Mouse (Mus musculus) spleen, postnatal 10 days (tissue): ENCODE measurements around the gene Mpl.
A peak's percentile ranks its signal among the peaks of the same experiment; 100 is the strongest.

Source experiments
- DNase-seq, 2 experiments: peaks; one replicate each; pipeline ENCODE4 v3.0.0; 2021 to 2022; ENCODE audit warnings: low spot score in 2 of 2

The Mpl gene

DNA sequence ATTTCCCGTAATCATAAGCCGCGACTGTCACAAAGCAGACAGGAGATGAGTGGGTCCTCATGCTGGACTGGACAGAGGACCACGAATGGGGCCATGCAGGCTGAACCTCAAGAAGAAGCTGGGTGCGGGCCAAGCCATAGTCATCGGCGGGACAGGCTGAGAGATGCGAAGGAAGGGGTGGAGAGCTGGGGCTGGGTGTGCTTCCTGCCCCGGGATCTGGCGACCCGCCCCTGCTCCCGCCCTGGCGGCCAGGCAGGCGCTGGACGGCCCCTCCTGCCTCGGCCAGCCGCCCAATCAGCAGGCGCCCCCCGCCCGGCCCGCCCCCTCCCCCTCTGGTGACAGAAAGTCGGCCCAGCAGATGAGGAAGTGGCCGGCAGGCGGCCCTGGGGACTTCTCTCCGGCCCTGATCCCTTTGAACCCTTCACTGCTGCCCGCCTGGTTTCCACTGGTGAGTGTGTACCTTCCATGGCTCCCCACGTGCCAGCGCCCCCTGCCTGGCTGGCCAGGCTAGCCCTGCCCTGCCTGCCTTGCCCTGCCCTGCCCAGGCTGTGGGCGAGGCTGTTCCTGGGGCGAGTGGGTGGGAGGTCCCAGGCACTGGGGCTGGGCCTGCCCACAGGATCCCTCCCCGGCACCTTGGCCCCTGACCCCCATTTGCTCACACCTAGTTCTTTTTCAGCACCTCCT, 29.4 kb downstream of the Mpl start, which contains the start of gene Elovl1:
TSS of gene Elovl1 (plus strand) at position 326 of the 684 bp plus-strand sequence.
- DNase-seq: peak; percentile 80 to 86

DNA sequence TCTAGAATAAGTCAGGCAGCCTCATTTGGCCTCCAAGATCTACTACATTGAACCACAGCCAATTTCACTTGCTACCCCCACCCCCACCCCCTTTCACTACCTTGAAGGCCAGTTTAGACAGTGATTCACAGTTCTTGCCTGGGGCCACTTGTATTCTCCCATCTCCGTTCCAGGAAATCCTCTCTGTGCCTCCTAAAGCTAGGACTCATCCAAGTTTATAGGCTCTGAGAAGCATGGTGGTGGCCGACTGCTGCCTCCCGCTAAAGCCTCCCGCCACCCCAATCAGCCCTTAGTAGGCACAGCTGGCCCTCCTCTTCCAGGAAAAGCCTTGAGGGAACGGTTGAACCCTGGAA, 29.9 kb downstream of the Mpl start:
- no peak for DNase-seq

DNA sequence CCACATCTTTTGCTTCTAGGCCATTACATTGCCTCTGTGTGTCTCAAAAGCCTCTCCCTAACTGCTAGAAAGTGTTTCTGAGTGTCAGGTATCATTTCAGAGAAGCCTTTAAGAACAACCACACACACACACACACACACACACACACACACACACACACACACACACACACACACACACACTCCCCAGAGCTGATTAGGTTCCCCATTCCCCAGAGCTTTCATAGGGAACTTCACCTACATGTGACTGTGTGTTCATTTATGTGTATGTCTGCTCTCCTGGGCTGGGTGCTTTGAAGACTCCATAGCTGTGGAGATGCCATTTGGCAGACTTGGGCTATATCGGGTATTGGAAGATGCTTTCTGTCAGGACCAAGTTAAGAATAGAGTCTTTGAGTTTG, 31.9 kb downstream of the Mpl start:
- DNase-seq: no peak

DNA sequence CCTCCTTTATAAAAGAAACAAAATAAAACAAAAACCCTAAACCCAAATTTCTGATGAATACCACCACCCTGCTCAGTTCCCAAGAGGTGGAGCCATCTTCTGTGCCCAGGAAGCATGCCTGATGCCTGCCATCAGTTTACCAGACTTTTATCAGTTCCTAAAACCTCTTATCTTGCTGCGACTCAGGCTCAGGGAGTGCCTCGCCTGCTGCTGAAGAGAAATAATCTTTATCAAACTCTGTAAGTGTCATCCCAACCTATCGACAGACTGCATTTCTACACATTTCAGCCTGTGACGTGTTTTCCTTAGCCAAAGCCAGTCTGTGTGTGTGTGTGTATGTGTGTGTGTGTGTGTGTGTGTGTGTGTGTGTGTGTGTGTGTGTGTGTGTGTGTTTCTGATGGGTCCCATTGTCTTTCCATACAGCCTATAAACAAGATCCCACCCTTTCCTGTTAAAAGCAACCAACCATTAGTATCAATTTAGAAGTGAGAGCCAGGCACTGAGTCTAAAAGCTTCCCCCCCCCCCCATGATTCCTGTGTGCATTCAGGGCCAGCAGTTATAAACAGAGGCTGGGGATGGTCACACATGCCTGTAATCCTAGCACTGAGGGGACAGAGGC, 32.7 kb downstream of the Mpl start:
- DNase-seq: no peak

DNA sequence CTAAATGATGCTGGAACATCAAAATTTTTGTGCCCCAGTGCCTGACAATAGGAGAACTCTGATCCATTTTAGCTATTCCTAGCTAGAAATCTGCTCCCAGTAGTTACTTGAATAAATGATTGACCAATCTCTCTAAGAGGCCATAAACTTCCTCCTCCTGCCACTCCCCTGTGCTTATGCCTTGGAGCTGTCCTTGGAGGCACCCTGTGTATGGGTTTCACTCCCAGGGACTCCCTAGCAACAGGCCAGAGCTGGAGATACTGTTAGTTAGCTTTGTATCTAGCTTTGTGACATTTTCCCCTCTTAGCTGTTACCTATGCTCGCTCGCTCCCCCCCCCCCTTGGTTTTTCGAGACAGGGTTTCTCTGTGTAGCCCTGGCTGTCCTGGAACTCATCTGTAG, 35.9 kb downstream of the Mpl start:
- no peak for DNase-seq

DNA sequence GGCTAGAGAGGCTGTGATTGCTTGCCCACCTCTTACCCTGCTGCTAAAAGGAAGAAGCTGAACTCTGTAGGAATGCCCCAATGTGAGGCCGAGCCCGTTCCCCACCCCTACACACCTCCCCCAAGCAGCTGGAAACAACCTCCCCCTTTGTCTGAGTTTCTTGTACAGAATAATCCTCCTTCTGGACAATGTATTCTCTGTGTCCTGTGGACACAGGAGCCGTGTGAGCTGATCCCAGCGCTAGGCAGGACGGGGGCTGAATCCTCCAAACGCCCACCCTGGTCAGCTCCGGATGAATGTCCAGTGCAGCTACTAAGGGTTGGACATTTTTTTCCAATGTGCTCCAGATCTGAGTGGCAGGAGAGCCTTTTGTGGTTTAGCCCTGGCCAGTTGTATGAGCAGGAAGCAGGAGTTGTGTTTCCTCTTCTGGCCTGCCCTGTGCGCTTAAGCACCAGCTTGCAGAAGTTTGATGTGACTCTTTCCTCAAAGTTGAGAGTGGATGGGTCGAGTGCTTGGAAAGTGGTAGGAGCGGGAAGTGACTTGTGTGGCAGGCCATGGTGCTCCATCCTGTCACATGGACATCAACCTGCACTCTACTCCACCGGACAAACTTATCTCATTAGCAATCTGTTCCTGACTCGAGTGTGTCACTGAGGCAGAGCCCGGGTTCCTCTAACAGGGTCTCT, 40.1 kb downstream of the Mpl start:
- no peak for DNase-seq

DNA sequence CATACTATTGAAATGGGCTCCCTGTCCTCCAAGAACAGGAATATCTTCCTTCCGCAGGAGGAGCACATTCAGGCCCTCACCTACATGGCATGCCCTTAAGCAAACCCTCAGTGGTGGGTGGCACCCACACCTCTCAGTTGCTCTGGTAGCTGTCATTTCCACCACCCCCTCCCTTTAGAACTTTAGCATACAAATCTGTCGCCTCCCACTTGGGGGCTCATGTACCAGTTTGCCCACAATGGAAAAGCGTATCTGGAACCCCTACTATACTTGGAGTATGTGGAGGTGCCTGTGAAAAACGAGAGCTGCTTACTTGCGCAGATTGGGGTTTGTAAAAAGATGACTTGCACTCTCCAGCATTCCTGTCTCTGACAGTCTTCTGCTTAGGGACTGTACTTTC, 41.0 kb downstream of the Mpl start:
- no peak for DNase-seq

DNA sequence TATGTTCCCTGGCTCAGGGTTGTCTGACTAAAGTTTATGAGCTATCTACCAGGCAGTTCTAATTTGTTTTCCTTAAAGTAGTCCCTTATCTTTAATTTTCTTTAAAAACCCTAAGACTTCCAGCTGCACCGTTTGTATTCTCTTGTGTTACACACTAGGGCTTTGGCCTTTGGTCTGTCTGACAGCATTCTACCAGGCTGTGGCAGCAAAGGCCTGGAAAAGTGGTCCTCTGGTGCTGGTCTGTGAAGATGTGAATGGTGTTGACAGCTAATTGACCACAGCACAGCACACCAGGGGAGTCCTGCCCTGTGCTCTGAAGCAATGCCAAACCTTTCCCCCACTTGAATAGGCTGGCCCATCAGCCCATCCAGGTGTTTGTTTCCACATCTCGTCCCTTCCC, 41.5 kb downstream of the Mpl start:
- no peak for DNase-seq

DNA sequence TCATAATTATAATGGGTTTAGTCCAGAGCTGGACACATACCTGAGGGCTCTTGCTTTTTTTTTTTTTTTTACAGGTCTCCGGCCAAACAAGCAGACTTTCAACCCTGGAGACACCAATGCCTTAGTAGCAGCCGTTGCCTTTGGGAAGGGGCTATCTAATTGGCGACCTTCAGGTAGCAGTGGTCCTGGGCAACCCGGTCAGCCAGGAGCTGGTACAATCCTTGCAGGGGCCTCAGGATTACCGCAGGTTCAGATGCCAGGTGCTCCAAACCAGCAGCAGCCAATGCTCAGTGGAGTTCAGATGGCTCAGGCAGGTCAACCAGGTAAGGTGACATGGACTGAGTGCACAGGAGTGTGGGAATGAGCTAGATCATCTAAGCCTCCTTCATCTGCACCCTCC, 43.8 kb downstream of the Mpl start:
- DNase-seq: no peak

DNA sequence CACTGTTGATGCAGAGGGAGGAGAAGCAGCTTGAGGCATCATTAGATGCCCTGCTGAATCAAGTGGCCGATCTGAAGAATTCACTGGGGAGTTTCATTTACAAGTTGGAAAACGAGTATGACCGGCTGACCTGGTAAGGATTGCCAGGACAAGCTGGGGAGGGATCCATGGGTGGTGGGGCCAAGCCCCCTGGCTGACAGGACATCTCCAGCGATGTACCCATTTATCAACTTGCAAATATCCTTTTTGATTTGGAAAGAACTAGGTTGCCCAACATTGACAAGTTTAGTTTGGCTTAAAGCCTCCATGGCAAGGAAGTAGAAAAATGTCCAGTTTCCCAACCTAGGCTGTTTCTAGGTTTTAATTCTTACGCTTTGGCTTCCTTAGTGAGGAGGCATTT, 46.4 kb downstream of the Mpl start:
- DNase-seq: no peak

DNA sequence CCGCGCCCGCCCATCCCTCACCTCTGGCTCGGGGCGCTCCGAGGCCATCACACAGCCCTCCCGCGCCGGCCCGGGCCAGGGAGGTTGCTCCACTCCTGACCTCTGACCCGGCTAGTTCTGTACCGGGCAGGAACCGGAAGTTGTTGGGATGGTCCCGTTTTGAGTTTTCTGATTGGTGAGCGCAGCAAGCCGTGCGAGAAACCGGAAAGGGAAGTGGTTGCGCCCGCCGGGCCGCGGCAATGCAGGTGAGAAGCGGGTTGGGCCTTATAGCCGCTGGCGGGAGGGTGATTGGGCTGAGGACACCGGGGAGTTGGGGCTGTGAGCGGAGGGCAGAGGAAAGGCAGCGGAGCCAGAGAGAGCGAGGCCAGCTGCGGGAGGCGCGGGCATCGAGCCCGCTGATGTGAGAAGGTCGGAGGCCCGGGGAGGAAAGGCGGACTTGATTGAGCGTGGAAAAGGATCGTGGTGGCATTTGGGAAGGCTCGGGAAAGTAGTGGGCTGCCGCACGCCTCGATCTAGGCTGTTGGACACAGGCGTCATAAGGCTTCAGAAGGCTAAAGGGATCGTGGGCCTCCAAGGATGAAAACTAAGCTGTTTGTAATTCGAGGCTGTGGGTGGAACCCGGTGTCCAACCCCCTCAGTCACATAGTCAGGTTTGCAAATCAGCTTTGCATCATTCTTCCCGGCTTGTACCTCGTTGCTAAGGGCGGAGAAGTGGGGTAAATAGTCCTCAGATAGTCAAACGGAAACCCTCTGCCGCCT, 48.0 kb downstream of the Mpl start, which contains the start of the genes Szt2 and Med8:
TSS of gene Szt2 (minus strand) at position 132 of the 759 bp plus-strand sequence.
TSS of gene Med8 (plus strand) at position 196 of the 759 bp plus-strand sequence.
- peak; percentile 85 to 93 for DNase-seq

DNA sequence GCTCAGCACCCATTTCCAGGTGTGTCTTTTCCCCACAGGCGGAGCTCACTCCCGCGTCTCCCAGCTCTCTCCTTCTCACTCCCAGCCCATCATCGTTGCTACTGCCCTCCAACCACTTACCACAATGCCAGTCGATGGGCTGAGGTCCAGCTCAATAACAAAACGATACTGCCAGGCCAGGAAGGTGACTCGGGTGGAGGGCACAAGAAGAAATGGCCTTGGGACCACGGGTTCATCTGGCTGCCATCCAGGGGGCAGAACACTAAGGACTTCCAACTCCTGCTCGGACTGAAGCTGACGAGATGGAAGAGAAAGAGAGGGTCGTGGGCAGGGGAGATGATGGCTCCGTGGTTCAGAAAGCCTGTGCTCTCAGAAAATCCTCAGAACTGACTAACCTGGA, 54.6 kb downstream of the Mpl start:
- no peak for DNase-seq

DNA sequence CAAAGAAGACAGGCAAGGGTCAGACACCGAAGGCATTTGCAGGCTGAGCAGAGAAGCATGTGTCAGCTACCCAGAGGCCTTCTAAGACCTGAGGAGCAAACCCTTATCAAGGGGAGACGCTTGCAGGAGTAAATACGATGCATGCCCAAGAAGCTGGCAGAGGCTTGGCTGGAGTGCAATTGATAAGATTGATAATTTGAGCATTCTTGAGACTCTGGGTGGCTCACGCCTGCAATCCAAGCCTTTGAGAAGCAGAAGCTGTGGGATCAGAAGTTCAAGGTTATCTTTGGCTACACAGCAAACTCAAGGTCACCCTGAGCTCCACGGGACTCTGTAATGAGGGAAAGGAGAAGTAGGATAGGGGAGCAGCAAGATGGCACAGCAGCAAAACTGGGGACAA, 55.4 kb downstream of the Mpl start:
- DNase-seq: no peak

DNA sequence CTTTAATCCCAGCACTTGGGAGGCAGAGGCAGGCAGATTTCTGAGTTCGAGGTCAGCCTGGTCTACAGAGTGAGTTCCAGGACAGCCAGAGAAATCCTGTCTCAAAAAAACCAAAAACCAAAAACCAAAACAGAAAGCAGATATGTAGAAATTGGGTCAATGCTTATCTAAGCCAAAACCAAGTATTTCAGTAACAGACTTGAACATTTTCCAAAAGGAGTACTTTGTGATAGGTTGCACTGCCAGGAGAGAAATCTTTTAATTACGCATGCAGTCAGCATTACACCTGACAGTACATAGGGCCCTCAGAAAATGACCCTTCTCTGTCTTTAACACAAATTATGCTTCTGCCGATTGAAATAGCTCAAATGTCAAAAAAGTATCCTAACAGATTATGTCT, 55.9 kb downstream of the Mpl start:
- DNase-seq: no peak

DNA sequence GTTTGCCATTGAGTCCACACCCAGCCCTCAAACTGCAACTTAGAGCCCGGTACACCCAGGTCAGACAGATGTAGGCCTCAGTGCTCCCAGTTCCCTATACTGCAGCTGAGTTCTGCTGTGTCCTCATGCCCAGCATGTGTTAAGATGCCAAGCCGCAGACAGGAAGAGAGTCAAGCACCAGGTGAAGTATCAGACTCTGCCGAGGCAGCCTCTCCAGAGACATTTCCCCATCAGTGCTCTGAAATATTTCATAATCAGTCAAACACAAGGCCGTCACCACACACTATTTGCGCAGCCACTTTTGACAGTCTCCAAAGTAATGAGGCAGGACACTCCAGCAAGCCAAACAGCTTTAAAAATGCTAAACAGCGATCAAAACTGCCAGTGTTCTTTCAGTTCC, 58.9 kb downstream of the Mpl start:
- DNase-seq: no peak

DNA sequence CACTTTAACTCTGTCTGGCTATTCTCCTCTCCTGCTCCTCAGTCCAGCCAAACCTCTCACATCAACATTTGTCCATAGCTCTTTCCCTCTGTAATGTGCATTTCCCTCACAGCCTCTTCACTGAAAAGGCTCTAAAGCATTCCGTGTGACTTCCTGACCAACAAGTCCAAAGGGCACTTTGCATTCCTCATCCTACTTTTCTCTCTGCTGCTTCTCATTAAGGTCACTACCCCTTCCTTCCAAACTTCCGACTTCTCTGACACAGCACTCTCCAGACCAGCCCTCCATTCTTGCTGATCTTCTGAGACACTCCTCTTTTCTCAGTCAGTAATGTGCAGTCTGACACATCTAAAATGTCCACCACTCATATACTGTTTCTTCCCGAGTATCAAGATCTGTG, 60.9 kb downstream of the Mpl start:
- DNase-seq: no peak

DNA sequence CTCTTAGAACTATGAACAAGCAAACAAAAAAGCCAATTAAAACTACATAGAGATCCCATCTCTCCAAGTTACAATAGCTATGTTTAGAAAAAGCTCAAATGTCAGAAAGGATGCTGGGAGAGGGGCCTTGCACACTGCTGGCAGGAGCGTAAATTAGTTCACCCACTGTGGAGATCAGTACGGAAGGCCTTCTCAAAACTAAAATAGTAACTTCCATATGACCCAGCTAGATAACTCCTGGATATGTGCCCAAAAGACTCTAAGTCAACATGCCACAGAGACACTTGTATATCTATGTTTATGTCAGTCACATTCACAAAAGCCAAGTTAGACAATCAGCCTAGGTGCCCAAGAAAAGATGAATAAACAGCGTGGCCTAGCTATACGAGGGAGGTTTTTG, 62.0 kb downstream of the Mpl start:
- DNase-seq: no peak

DNA sequence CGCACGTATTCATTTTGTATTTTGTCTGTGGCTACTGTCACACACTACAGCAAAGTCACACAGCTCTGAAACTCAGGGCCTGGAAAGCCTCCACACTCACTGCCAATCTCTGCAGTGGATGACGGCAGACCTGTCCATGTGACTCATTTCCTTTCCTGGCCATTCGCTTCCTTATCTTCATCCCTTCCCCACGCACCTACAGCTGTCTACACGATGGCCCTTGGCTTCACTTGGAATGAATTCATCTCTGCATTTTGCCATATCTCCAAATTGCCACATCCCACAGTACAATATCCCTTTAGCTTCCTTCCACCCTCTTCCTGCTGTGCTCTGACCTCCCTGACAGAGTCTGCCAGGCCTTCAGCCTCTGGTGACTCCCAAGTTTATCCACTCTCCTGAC, 62.8 kb downstream of the Mpl start:
- DNase-seq: no peak
